Mouse (Mus musculus): ENCODE results near the gene Gm29666. TPM values are rescaled to one million over a fixed set of nuclear protein-coding genes. Genes with fewer than 3 reads are reported as not detected.
A peak's percentile ranks its signal among the peaks of the same experiment; 100 is the strongest.
"Not testable (repeated sequence)": the region's sequence is repeated elsewhere in the genome, so short reads cannot be mapped to it uniquely, and the experiment has no call there.

The Gm29666 gene
- polyA plus RNA-seq, 1 experiment from 2014 or later: 0.65 TPM

DNA sequence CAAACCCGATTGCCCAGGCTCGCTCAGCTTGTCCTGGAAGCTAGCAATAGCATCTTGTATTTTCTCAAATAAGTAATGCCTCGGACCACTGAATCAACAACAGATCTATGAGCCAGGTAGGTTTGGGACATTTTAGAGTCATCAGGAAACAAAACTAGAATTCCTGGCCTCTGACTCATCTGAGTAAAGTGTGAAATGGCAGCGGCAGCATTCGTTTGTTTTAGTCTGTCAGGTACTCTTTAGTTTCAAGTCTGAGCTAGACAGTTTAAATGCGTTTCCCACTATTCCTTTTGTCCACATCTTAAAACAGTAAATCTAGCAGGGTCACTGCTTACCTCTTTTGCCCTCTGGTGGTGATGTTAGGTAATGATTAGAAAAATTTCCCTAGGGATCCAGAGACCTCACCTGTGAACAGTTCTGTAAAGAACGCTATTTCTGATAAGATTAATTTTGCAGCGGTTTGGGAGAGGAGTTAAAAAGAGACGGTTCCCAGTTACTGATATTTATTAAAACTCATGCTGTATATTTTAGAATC is 5.0 kb upstream of the Gm29666 start:
- Histone ChIP-seq H3K27ac (ENCODE audit: low read length) (peak overlapping the region; percentile 34; the same call in 1 of the 2 replicates), H3K27me3 (ENCODE audit: control insufficient read depth, insufficient read depth, low read length) (no peaks in the 10 kb centered on the region), H3K9me3 (replicated peaks; ENCODE audit: control insufficient read depth, low read length) (no peaks in the 10 kb centered on the region), H3K4me2 (ENCODE audit: low read depth, low read length) (peak overlapping the region; percentile 79), H3K9ac (ENCODE audit: low read length) (peak overlapping the region; percentile 99), H3K4me1 (ENCODE audit: control insufficient read depth, insufficient read depth, low read length) (peaks cover 13% of the 10 kb centered on the region), H3K4me3 (replicated peaks; ENCODE audit: low read length) (peak overlapping the region; percentile 98), H3K36me3 (ENCODE audit: control insufficient read depth, insufficient read depth, low read length) (peaks cover 12% of the 10 kb centered on the region)
- no peak for ATAC-seq (ENCODE audit: insufficient read depth, low FRiP score)
- 9% methylated on average over 9 of the region's 9 CpGs for WGBS

DNA sequence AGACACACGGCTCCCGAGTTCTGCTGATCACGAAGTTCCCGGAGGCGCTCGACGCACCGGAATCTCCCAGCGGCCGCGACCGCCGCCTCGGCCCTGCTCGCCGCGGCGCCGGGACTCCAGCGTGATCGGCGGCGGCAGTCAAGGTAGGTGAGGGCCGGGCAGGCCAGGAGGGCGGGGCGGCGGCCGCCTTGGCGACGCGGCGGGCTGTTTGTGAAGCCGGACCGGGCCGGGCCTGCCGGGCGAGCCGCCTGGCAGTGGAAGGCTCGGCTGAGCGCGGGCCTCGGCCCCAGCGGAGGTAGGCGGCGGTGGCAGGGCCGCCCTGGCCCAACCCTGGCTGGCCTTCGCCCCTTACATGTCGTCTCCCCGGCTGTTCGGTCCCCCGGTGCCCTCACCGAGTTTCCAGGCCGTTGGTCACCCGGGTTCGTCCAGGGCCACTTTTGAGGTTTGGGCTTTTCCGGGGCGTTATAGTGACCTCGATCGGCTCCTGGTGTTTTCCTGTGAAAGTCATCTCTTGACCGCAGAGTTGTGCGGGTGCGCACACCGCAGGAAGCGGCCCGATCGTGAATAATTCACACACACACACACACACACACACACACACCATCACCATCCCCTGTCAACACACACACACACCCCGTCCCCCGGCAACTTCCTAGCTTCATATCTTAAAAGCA is 3.8 kb upstream of the Gm29666 start:
- Histone ChIP-seq H3K9me3 (replicated peaks; ENCODE audit: control insufficient read depth, low read length) (no peaks in the 10 kb centered on the region), H3K4me1 (ENCODE audit: control insufficient read depth, insufficient read depth, low read length) (peaks cover 13% of the 10 kb centered on the region), H3K4me2 (ENCODE audit: low read depth, low read length) (peak overlapping the region; percentile 79), H3K27ac (ENCODE audit: low read length) (peak overlapping the region; percentile 98), H3K4me3 (replicated peaks; ENCODE audit: low read length) (peak overlapping the region; percentile 98), H3K27me3 (ENCODE audit: control insufficient read depth, insufficient read depth, low read length) (no peaks in the 10 kb centered on the region), H3K36me3 (ENCODE audit: control insufficient read depth, insufficient read depth, low read length) (no peaks in the 10 kb centered on the region; the same call in none of the 2 replicates), H3K9ac (ENCODE audit: low read length) (peak overlapping the region; percentile 99)
- under 1% methylated on average over 68 of the region's 68 CpGs for WGBS
- ATAC-seq (ENCODE audit: insufficient read depth, low FRiP score): peak; percentile 83

DNA sequence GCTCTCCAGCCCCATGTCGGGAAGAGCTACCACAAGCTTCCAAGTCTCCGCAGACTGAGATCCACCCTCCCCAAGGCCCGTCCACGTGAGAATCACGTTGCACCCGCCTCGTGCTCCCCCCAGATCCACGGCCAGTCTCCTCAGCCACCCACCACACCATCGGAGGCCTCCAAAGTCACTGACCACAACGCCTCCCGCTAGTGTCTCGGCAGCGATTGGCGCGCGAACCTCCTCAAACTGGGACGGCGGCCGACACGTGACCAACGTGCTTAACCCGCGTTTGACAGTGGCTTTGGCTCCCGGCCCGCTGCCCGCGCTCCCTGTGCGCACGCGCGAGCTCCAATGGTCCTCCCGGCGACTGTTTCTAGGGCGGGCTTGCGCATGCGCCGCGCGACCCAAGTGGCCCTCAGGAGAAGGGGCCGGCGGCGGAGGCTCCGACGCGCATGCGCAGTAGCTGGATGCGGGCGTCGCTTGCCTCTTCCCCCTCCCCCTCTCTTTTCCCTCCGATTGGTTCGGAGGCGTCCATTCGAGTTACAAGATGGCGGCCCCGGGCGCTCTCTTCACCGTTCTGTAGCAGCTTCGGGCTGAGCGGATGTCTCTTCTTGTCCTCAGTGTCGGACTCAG is 3.2 kb upstream of the Gm29666 start, which contains the start of gene Nup50:
Gene Nup50 (plus strand): TSS at position 528 of the 624 bp plus-strand sequence.
- H3K27ac ChIP-seq (ENCODE audit: low read length): peak within 1 kb of the TSS; percentile 98
- no peaks in the 10 kb centered on the region for H3K27me3 ChIP-seq (ENCODE audit: control insufficient read depth, insufficient read depth, low read length)
- H3K4me2 ChIP-seq (ENCODE audit: low read depth, low read length): peak within 1 kb of the TSS; percentile 79
- WGBS: under 1% methylated on average over 60 of the region's 60 CpGs
- H3K9me3 ChIP-seq (replicated peaks; ENCODE audit: control insufficient read depth, low read length): no peaks in the 10 kb centered on the region
- peak within 1 kb of the TSS; percentile 99 for H3K9ac ChIP-seq (ENCODE audit: low read length)
- H3K4me3 ChIP-seq (replicated peaks; ENCODE audit: low read length): peak within 1 kb of the TSS; percentile 98
- ATAC-seq (ENCODE audit: insufficient read depth, low FRiP score): peak; percentile 95
- H3K4me1 ChIP-seq (ENCODE audit: control insufficient read depth, insufficient read depth, low read length): peaks cover 13% of the 10 kb centered on the region
- H3K36me3 ChIP-seq (ENCODE audit: control insufficient read depth, insufficient read depth, low read length): no peaks in the 10 kb centered on the region; the same call in none of the 2 replicates

DNA sequence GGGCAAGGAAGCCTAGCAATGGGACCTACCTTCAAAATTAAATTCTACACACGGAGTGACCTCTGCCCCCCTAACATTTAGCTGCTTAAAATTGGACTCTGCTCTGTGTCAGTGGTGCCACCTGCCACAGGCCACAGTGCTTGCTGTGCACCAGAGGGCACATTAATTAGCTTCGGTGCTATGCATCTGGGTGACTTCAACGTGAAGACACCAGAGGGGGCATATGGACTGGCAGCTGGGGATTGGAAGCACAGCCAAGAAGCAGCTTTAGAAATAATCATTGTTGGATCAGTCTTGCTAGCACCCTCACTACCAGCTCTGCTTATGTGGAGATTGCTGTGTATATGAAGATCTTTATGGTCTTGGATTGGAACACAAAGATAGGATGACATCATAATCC is 6.6 kb downstream of the Gm29666 start:
- Histone ChIP-seq H3K4me3 (replicated peaks; ENCODE audit: low read length) (no peak overlapping the region), H3K27ac (ENCODE audit: low read length) (no peak overlapping the region), H3K27me3 (ENCODE audit: control insufficient read depth, insufficient read depth, low read length) (no peaks in the 10 kb centered on the region), H3K9me3 (replicated peaks; ENCODE audit: control insufficient read depth, low read length) (peaks cover 10% of the 10 kb centered on the region; the same call in 1 of the 2 replicates), H3K9ac (ENCODE audit: low read length) (no peak overlapping the region), H3K4me2 (ENCODE audit: low read depth, low read length) (no peak overlapping the region), H3K36me3 (ENCODE audit: control insufficient read depth, insufficient read depth, low read length) (no peaks in the 10 kb centered on the region), H3K4me1 (ENCODE audit: control insufficient read depth, insufficient read depth, low read length) (no peaks in the 10 kb centered on the region)
- ATAC-seq (ENCODE audit: insufficient read depth, low FRiP score): no peak
- 89% methylated on average over 3 of the region's 3 CpGs for WGBS

DNA sequence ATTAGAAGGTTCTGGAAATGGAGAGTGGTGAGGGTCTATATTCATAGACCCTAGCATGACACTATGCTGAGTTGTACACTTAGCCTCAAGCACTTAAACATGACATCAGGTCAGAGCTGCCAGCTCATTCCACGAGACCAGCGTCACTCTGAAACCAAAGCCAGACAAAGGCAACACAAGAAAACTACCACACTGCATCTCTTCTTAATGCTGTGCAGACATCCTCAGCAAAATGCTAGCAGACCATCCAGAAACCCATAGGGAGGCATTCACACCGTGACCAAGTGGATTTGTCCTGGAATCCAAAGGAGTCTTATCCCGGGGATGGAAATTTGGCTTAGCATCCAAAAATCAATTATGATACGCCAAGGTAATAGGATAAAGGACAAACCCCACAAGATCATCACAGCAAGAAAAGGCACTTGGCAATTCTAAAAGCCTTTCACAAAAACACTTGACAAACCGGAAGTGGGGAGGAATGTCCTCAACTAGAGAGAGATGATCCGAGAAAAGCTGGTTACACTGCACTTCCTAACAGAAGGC is 15.9 kb downstream of the Gm29666 start:
- no peak for ATAC-seq (ENCODE audit: insufficient read depth, low FRiP score)
- Histone ChIP-seq H3K27me3 (ENCODE audit: control insufficient read depth, insufficient read depth, low read length) (no peaks in the 10 kb centered on the region), H3K9me3 (replicated peaks; ENCODE audit: control insufficient read depth, low read length) (no peaks in the 10 kb centered on the region), H3K4me3 (replicated peaks; ENCODE audit: low read length) (no peak overlapping the region), H3K27ac (ENCODE audit: low read length) (no peak overlapping the region), H3K36me3 (ENCODE audit: control insufficient read depth, insufficient read depth, low read length) (no peaks in the 10 kb centered on the region), H3K4me2 (ENCODE audit: low read depth, low read length) (no peak overlapping the region), H3K9ac (ENCODE audit: low read length) (no peak overlapping the region), H3K4me1 (ENCODE audit: control insufficient read depth, insufficient read depth, low read length) (no peaks in the 10 kb centered on the region)
- 73% methylated on average over 7 of the region's 7 CpGs for WGBS

DNA sequence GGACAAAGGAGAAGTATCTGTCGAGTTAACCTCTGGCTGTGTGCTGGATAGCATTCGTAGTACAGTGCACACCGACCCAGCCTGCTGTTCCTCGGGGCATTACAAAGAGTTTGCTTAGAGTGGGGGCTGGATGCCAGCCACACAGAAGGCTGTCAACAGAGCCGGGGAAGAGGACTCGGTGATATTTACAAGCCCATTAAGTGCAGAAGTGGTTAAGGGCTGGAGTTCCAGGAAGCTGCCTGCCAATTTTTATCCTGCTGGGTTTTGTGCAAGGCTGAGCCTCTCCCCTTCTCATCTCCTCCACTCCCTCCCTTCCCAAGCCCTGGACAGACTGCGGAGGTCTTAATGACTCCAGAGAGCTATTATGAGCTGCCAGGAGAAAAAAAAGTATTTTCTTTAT is 21.8 kb downstream of the Gm29666 start:
- Histone ChIP-seq H3K27ac (ENCODE audit: low read length) (no peak overlapping the region), H3K27me3 (ENCODE audit: control insufficient read depth, insufficient read depth, low read length) (no peaks in the 10 kb centered on the region), H3K9me3 (replicated peaks; ENCODE audit: control insufficient read depth, low read length) (no peaks in the 10 kb centered on the region), H3K36me3 (ENCODE audit: control insufficient read depth, insufficient read depth, low read length) (no peaks in the 10 kb centered on the region), H3K4me1 (ENCODE audit: control insufficient read depth, insufficient read depth, low read length) (no peaks in the 10 kb centered on the region), H3K4me2 (ENCODE audit: low read depth, low read length) (no peak overlapping the region), H3K9ac (ENCODE audit: low read length) (no peak overlapping the region), H3K4me3 (replicated peaks; ENCODE audit: low read length) (no peak overlapping the region)
- no peak for ATAC-seq (ENCODE audit: insufficient read depth, low FRiP score)
- 38% methylated on average over 7 of the region's 7 CpGs for WGBS

DNA sequence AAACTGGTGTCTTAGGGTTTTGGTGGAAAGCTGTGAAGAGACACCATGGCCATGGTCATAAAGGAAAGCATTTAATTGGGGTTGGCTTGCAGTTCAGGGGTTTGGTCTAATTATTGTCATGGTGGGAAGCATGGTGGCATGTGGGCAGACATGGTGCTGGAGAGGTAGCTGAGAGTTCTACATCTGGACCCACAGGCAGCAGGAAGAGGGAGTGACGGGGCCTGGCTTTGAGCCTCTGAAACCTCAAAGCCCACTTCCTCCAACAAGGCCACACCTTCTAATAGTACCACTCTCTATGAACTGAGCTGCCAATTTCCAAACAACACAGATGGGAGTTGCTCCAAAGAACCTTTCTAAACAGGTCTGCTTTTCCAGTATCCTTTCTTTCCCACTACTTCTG is 23.2 kb downstream of the Gm29666 start:
- Histone ChIP-seq H3K4me2 (ENCODE audit: low read depth, low read length) (no peak overlapping the region), H3K9ac (ENCODE audit: low read length) (no peak overlapping the region), H3K9me3 (replicated peaks; ENCODE audit: control insufficient read depth, low read length) (no peaks in the 10 kb centered on the region), H3K4me3 (replicated peaks; ENCODE audit: low read length) (no peak overlapping the region), H3K27me3 (ENCODE audit: control insufficient read depth, insufficient read depth, low read length) (no peaks in the 10 kb centered on the region), H3K36me3 (ENCODE audit: control insufficient read depth, insufficient read depth, low read length) (no peaks in the 10 kb centered on the region), H3K27ac (ENCODE audit: low read length) (no peak overlapping the region), H3K4me1 (ENCODE audit: control insufficient read depth, insufficient read depth, low read length) (no peaks in the 10 kb centered on the region)
- 76% methylated on average over 1 of the region's 1 CpGs for WGBS
- no peak for ATAC-seq (ENCODE audit: insufficient read depth, low FRiP score)

DNA sequence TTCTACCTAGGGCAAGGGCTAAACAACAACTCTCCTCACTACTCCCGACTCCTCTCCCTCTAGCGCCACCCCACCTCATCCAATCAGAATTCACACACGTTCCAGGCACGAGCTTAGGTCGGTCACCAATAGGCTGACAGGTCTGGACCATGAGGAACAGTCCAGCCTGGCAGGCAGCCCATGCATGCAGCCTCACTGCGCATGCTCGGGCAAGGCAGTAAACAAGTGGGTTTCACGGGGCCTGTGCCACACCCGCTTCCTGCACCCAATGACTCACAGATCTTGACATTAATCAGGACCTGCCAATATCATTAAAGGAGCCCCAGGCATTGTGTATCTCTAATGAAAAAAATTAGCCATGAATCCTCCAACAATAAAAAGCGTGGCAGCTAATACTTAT is 23.6 kb downstream of the Gm29666 start:
- not testable (repeated sequence) for ATAC-seq (ENCODE audit: insufficient read depth, low FRiP score); H3K4me1 ChIP-seq (ENCODE audit: control insufficient read depth, insufficient read depth, low read length); H3K4me3 ChIP-seq (replicated peaks; ENCODE audit: low read length); H3K27me3 ChIP-seq (ENCODE audit: control insufficient read depth, insufficient read depth, low read length); H3K9ac ChIP-seq (ENCODE audit: low read length); H3K36me3 ChIP-seq (ENCODE audit: control insufficient read depth, insufficient read depth, low read length); H3K9me3 ChIP-seq (replicated peaks; ENCODE audit: control insufficient read depth, low read length); H3K27ac ChIP-seq (ENCODE audit: low read length); H3K4me2 ChIP-seq (ENCODE audit: low read depth, low read length)
- 61% methylated on average over 10 of the region's 10 CpGs for WGBS

DNA sequence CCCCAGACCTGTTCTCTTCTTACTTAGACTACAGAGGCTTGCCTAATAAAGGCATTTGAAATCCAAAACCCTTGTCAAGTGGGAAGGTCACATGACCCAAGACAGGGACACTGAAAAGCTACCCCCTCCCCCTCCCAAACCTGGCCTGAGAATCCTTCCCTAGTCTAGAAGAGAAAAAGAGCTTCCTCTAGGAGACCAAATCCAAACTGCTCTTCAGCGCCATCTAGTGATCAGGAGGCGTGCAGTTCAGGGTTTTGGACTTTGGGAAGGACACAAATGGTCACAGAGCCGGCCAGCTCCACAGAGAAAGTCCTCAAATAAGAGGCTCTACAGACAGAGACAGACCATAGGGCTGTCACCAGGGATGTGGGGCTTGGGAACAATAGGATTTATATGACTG is 28.2 kb downstream of the Gm29666 start:
- Histone ChIP-seq H3K36me3 (ENCODE audit: control insufficient read depth, insufficient read depth, low read length) (no peaks in the 10 kb centered on the region), H3K4me3 (replicated peaks; ENCODE audit: low read length) (no peak overlapping the region), H3K9ac (ENCODE audit: low read length) (no peak overlapping the region), H3K9me3 (replicated peaks; ENCODE audit: control insufficient read depth, low read length) (no peaks in the 10 kb centered on the region), H3K27ac (ENCODE audit: low read length) (no peak overlapping the region), H3K27me3 (ENCODE audit: control insufficient read depth, insufficient read depth, low read length) (no peaks in the 10 kb centered on the region), H3K4me1 (ENCODE audit: control insufficient read depth, insufficient read depth, low read length) (no peaks in the 10 kb centered on the region), H3K4me2 (ENCODE audit: low read depth, low read length) (no peak overlapping the region)
- 3% methylated on average over 3 of the region's 3 CpGs for whole genome bisulfite sequencing
- ATAC-seq (ENCODE audit: insufficient read depth, low FRiP score): no peak

Data from stomach, embryonic 16.5 days (tissue).